Mouse (Mus musculus): ENCODE measurements around the gene Olfr98.
"Not testable (repeated sequence)": the region's sequence is repeated elsewhere in the genome, so short reads cannot be mapped to it uniquely, and the experiment has no call there.

Gene Olfr98

GRCm38 (mm10) chr17:37263626-37264025, at the start of gene Olfr98:
TSS of gene Olfr98 (minus strand) at chr17:37263749.
- CTCF ChIA-PET, result no interaction called here

GRCm38 (mm10) chr17:37310146-37310699, 46.7 kb upstream of the Olfr98 start:
- CTCF ChIA-PET, result no interaction called here

GRCm38 (mm10) chr17:37308483-37308882, 44.9 kb upstream of the Olfr98 start:
- CTCF ChIA-PET, result no interaction called here

- CTCF ChIA-PET, result no interaction called here
Observed at GRCm38 (mm10) chr17:37304213-37304612, 40.7 kb upstream of the Olfr98 start, which contains the start of gene Olfr101. TSS of gene Olfr101 (minus strand) at chr17:37304313.

GRCm38 (mm10) chr17:37283360-37283759, 19.8 kb upstream of the Olfr98 start, which contains the start of gene Olfr99:
TSS of gene Olfr99 (minus strand) at chr17:37283460.
- CTCF ChIA-PET, result no interaction called here

GRCm38 (mm10) chr17:37280331-37280730, 16.8 kb upstream of the Olfr98 start:
- CTCF ChIA-PET, result no interaction called here

- CTCF ChIA-PET, result no interaction called here
Observed at GRCm38 (mm10) chr17:37276573-37276972, 13.0 kb upstream of the Olfr98 start.

GRCm38 (mm10) chr17:37275626-37276248, 12.2 kb upstream of the Olfr98 start:
- CTCF ChIA-PET, result no interaction called here

- CTCF ChIA-PET, result no interaction called here
Observed at GRCm38 (mm10) chr17:37270702-37271092, 7.1 kb upstream of the Olfr98 start.

GRCm38 (mm10) chr17:37270058-37270701, 6.6 kb upstream of the Olfr98 start, which contains the start of gene H2-M3:
TSS of gene H2-M3 (plus strand) at chr17:37270220.
- CTCF ChIA-PET, result no interaction called here

- CTCF ChIA-PET, result no interaction called here
Observed at GRCm38 (mm10) chr17:37250544-37250943, 13.0 kb downstream of the Olfr98 start.

- CTCF ChIA-PET, result no interaction called here
Observed at GRCm38 (mm10) chr17:37249460-37249859, 14.1 kb downstream of the Olfr98 start.

- CTCF ChIA-PET, result no interaction called here
Observed at GRCm38 (mm10) chr17:37246715-37247114, 16.8 kb downstream of the Olfr98 start.

GRCm38 (mm10) chr17:37242198-37242597, 21.4 kb downstream of the Olfr98 start:
- CTCF ChIA-PET, result no interaction called here

GRCm38 (mm10) chr17:37237230-37237629, 26.3 kb downstream of the Olfr98 start, which contains the start of gene Olfr97:
TSS of gene Olfr97 (minus strand) at chr17:37237330.
- CTCF ChIA-PET, result not testable (repeated sequence)

GRCm38 (mm10) chr17:37221879-37222278, 41.7 kb downstream of the Olfr98 start:
- CTCF ChIA-PET, result no interaction called here

- CTCF ChIA-PET, result no interaction called here
Observed at GRCm38 (mm10) chr17:37219846-37220245, 43.7 kb downstream of the Olfr98 start, which contains the start of gene Olfr96. TSS of gene Olfr96 (plus strand) at chr17:37220146.

GRCm38 (mm10) chr17:37218486-37218885, 45.1 kb downstream of the Olfr98 start:
- CTCF ChIA-PET, result interaction anchor here (0.6 kb wide), 1 partner anchor 1609 kb away, joined by 3 read pairs; no protein-coding TSS in a partner anchor

- CTCF ChIA-PET, result no interaction called here
Observed at GRCm38 (mm10) chr17:37213018-37213417, 50.5 kb downstream of the Olfr98 start, which contains the start of gene Olfr95. TSS of gene Olfr95 (minus strand) at chr17:37213118.

All from spleen, embryonic (tissue).